Mouse (Mus musculus) monocyte, adult 5-6 weeks (primary cell): ENCODE results near the gene Cyp2f2. TPM values are rescaled to one million over a fixed set of nuclear protein-coding genes. Genes with fewer than 3 reads are reported as not detected.

Experiments used
- ATAC-seq: fragments of 153-309, 156-312 bp; replicated peaks from 2 replicates; pipeline ENCODE4 v1.8.0; 2017; ENCODE audit warnings: mild to moderate bottlenecking; ENCODE audit not compliant: low TSS enrichment, insufficient number of reproducible peaks, severe bottlenecking, poor library complexity, low FRiP score
- total RNA-seq: library from RNA; stranded (forward); fragments of 200-1000, 200-491, 200-594 nt; gene quantifications from 3 replicates; pipeline ENCODE4 v1.2.3, GENCODE M21; 2017

The Cyp2f2 gene
- not detected in 3 replicates for total RNA-seq

DNA sequence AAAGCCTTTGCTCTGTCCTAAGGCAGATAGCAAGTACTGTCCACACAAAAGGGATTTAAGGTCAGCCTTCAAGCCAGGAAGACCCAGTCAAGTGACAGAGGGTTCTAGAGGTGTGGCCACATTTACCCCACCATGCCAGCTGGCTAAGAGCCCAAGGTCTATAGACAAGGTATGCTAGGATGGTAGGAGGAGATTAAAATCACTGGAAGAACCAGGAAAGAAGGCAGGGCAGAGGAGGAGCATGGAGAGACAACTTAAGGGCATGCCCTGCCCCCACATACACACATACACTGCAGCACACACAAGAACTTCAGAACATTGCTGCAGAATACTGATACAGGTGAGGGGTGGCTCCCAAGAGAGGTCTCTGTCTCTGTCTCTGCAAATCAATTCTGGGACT is at the start of gene Cyp2f2:
Gene Cyp2f2 (plus strand): TSS at position 234 of the 400 bp plus-strand sequence.
- ATAC-seq, result no peak

DNA sequence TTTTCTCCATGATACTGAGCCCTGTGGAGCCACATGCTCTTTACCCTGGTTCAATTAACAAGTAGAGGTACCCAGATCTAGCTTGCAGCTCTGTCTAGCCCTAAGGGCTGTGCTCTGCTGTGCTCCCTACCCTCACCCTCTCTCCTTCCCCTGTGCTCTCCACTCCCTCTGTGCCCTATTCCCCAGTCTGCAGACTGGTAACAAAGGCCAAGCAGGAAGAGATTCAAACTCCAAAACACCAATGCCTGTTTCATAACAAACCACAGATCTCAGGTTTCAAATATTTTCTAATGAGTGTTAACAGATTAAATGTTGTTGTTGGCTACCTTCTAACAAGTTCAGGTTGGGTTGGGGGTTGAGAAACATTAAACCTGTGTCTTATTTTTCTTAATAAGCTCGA is 41.1 kb upstream of the Cyp2f2 start:
- ATAC-seq, result no peak

DNA sequence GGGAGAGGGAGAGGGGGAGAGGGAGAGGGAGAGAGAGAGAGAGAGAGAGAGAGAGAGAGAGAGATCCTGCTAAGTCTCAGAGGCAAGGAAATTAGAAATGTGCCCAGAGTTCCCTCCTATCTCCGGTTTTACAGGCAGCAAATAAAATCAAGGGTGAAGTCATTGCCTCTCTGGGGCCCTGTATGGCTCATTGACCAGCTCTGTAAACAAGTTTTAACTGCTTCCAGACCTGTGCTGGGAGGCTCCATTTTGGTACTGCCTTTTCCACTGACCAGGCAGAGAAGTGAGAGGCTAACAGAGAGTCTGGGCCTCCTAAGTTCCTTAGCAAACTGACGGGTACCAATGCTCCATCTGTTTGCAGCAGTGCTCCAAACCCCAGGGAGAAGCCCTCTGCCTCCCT is 38.1 kb upstream of the Cyp2f2 start:
- no peak for ATAC-seq

DNA sequence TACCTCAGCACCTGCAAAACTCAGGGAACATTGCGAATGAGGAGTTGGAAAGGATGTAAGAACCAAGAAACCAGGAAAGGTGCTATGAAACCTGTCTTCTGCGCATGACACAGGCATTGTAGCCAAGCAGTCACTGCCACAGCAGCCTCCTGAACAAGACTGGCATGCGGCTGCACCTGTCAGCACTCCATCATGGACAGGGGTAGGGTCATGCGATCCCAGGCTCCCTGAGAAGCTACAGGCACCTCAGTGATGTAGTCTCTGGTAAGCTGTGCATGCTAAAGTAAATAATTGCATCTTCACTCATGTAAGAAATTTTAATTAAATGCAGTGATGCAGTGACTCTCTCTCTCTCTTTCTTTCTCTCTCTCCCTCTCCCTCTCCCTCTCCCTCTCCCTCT is 28.7 kb upstream of the Cyp2f2 start:
- ATAC-seq, result no peak

DNA sequence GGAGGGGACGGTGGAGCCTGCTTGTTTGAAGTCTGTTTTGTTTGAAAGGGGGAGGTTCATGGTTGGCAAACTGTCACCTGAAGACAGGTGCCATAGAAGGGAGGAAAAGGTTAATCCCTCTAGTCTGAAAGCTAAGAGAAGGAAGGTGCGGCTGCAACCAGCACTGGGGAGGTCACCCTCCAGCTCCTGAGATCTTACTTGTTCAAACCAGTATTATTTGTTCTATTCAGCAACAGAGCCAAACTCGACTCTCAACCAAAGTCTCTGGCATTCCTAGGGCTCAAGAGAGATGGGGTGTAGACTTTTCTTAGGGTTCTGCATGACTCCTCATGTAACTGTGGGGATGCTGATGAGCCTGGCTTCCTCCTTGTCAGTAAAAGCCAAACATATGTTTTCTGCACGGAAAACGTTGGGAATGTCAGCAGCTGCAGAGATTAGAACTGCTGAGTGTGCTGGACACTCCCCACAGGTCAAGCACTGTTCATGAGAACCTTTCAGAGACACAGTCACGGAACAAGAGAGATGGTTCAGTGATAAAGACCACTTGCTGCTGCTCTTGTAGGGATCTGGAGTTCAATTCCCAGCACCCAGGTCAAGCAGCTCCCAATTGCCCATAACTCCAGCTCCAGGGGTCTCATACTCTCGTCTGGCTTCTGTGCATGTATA is 27.5 kb upstream of the Cyp2f2 start:
- ATAC-seq, result no peak

DNA sequence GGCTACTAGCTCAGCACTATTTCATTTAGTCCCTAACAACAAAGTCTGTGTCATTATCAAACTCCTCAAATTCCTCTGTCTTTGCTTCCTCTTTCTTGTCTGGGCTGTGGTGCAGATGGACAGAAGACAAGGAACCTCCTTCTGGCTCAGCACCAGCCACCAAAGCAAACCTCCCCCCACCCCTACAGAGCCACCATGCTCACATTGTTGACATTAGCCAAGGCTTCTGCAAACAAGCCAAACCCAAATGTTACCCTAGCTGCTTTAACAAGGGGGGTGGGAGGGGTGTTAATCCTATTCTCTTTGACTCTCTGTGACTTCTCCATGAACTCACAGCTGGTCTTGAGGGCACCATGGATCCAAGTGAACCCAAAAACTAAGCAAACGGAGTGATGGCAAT is 26.8 kb upstream of the Cyp2f2 start:
- ATAC-seq, result no peak

DNA sequence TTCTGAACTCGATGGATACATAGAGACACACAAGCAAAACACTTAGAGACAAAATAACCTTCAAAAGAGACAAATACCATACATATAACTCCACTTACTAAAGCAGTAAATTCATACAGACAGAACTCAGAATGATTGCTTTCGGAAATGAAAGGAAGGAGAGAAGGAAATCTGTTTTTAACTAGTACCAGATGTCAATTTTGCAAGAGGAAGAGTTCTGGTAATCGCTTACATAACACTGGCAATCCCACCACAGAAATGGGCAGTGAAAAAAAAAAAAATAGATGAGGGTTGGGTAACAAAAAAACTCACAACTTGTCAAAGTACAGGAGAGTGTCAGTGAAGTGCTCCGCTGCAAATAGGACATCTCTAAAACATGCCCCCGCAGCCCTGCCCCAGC is 14.8 kb upstream of the Cyp2f2 start:
- ATAC-seq, result no peak

DNA sequence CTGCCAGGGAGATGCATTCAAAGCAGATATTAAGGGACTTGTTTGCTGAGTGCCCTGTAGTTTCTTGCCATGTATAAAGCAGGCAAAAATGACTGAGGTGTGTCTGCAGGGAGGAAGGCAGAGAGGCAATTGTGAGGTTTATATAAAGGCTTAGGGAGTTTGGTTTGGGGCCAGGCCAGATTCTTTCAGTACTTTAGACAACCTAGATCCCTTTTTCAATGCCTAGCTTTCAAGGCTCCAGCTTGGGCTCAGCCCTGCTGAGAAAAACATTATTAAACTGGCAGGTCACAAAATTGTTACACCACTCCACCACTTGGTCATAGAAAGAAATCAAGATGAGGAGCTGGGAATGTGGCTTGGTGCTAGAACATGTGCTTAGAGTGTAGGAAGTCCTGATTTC is 9.4 kb upstream of the Cyp2f2 start:
- ATAC-seq, result no peak

DNA sequence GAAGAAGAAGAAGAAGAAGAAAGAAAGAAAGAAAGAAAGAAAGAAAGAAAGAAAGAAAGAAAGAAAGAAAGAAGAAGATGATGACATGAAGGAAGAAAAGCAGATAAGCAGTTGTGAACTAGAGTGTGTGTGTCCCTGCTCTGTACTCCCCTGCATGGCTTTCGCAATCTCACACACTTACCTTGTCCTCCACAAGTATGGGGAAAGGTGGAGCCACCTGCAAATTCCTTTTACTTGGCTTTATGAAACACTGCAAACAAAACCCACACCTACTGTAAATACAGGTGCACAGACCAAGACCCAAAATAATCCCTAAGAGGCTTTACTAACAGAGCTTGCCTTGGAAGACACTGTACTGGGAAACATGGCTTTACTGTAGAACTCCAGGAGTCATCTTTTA is 8.7 kb upstream of the Cyp2f2 start:
- no peak for ATAC-seq

DNA sequence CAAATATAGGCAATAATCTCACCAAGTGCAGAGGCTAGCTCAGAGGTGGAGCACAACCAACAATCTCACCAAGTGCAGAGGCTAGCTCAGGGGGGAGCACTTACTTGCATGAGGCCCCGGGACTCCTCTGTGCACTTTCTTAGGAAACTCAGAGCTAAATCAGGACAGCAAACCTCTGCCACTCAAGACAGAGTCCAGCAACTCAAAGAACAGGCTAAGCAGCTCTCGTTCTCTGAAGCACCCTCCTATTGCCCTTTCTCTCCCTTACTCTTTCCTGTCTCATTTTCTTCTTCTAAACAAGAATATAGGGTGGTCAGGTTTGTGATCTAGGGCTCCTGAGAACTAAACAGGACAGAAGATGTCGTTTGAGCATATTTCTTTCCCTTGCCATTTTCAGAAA is 7.7 kb upstream of the Cyp2f2 start:
- ATAC-seq, result no peak

DNA sequence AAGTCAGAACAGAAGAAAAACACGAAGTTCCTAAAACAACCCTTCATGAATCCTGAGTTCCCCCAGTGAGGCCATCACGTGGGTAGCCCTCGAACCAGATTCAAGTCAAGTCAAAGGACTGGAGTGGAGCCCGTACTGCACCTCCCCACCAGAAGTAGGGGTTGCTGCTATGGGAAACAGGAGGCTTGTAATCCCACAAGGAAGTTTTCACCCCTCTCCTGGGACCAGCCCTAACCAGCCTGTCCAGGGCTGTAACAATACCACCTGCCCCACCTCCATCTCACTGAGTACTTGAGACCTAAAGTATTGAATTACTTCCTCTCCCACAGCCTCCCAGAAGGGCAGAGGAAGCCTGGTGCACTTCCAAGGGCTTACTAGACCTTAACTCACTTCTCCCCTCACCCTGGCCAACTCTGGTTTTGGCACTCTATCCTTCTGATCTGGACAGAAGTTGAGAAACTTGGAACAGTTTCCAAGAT is 1.6 kb upstream of the Cyp2f2 start:
- ATAC-seq, result no peak

DNA sequence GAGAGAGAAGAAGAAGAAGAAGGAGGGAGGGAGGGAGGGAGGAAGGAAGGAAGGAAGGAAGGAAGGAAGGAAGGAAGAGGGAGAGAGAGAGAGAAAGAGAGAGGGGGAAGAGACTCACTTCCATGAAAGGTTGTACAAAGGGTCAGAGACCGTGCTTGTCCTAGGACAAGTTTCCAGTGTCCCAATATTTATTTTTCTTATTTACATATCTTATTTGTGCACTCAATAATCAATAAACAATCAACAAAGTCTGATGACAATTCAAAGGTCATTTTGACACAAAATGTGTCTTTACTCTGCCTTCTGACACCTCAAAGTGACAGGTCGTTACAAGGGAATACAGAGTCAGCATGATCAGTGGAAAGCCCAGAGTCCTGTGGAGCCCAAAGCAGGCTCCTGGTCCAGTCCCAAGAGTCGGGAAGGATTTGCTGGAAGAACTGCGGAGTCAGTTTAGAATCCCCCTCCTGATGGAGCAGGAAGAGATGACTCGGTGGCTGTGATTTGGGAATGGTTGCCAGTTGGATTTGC is 4.7 kb downstream of the Cyp2f2 start:
- no peak for ATAC-seq

DNA sequence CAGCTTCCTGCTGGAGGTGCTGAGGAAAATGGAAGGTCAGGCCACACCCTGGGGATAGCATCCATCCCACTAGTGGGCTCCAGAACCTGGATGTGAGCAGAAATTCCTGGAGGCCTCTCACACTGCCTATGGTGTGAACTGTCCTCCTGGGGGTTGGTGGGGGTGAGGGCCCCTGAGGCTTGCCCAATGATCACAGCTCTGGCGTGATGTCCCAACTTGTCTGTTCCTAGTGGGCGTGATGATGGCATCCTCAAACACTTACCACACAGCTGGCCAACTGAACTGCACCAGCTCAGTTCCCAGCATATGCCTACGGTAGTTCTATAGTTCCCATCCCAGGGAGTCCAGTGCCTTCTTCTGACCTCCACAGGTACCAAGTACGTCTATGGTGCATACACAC is 5.3 kb downstream of the Cyp2f2 start:
- no peak for ATAC-seq

DNA sequence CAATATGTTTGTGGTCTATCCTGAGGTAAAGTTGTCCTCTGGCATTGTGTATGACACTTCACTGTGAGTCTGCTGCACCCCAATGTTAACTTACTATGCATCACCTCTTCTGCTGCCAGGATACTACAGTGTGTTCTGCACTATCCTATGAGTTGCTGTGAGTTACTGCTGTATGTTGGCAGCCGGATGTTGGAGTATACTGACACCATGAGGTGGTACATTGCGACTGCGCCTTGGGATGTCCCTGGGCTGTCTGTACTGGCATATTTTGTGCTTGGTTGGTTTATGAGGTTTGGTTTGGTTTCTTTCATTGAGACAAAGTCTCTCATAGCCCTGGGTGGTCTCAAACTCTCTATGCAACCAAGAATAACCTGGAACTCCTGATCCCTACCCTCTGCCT is 8.5 kb downstream of the Cyp2f2 start:
- ATAC-seq, result no peak

DNA sequence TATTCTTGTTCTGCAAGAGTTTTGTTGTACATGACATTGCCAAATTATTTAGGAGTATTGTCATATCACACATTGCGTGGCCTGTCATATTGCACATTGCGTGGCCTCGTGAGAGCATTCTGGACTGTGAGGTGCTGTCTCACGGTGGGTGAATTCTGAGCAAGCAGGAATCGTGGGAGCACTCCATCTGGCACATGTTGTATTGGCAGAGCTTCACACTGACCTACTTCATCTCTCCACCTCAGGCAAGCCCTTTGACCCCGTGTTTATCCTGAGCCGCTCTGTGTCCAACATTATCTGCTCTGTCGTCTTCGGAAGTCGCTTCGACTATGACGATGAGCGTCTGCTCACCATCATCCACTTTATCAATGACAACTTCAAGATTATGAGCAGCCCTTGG is 9.2 kb downstream of the Cyp2f2 start:
- no peak for ATAC-seq

DNA sequence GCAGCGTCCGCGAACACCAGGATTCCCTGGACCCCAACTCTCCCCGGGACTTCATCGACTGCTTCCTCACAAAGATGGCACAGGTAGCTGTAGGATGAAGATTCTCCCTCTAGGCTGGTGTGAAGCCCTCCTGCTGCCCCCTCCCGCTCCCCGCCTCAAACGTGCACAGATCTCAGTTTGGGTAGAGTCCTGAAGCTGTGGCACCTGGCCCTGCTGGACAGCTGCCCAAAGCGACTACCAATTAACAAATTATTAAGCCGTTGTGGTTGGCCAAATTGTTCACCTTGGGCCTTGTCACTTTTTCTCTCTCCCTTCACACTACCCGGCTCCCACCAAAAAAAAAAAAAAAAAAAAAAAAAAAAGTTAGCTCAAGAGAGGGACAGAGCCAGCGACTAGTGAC is 10.1 kb downstream of the Cyp2f2 start:
- ATAC-seq, result no peak

DNA sequence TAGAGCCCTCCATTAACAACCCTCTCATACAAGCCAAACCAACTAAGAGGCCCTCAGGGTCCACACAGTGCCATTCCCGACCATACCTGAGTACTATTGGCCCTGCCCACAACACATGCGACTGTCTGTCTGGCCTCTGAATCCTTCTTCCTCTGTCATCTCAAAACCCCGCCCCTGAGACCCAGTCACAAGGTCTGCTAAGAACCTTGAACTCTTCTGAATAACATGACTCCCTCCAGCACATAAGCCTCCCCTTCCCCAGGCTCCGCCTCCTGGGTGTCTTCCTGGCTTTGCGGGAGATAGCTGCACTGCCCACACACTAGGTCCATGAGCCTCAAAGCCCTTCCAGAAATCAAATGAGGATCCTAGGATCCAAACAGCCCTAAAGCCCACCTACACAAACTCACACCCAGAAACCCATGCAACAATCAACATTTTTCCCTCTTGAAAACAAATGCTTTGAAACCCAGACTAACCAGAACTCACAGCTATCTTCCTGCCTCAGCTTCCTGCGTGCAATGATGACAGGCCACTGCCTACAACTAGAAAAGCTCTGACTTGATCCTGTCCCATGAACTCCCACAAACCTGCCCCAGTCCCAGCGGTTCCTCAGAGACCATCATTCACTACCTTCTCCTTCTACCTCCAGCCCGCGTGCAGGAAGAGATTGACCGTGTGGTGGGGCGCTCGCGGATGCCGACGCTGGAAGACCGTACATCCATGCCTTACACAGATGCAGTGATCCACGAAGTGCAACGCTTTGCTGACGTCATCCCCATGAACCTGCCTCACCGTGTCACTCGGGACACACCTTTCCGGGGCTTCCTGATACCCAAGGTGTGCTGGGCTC is 11.0 kb downstream of the Cyp2f2 start:
- ATAC-seq, result no peak

DNA sequence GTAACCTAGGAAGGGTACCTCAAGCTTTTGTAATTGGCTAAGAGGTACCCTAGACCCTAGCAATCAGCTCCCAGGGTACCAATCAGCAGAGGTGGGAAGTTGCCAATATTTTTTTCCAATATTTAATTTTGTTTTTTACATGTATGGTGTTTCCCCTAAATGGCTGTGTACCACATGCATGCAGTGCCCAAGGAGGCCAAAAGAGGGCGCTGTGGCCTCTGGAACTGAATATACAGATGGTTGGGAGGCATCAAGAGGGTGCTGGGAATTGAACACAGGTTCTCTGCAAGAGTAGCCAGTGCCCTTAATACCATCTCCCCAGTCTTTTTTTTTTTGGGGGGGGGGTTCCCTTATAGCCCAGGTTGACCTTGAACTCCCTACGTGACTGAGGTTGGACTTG is 11.7 kb downstream of the Cyp2f2 start:
- ATAC-seq, result no peak

DNA sequence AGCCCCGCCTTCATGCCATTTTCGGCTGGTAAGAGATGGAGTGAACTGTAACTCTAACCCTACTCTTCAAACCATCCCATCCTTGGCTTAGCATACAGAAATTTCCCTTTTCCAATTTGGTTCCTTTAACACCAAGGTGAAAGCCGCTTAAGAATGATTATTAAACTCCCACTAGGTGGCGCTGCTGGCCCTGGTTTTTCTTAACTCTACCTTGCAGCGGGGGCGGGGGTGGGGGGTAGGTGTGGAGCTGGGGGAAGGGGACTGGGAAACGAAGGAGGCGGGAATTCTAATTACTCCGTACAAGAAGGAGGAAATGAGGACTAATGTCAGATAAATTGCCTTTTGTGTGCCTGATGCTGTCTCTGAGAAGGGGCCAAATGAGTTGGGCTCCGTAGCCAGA is 12.9 kb downstream of the Cyp2f2 start:
- no peak for ATAC-seq

DNA sequence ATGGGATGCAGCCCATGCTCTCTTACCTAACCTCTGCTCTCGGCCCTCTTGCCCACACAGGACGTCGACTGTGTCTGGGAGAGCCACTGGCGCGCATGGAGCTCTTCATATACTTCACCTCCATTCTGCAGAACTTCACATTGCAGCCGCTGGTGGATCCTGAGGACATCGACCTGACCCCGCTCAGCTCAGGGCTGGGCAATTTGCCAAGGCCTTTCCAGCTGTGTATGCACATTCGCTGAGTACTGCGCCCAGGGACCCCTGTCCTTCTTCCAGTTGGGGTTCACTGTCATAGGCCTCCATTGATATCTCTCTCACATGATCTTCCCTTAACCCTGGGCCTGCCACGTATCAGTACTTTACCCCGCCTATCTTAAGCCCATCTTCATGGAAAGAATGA is 13.4 kb downstream of the Cyp2f2 start:
- ATAC-seq, result no peak
